Mouse (Mus musculus) neutrophil, adult 5-6 weeks (primary cell): ENCODE measurements around the gene Magi1. TPM values are rescaled to one million over a fixed set of nuclear protein-coding genes. Genes with fewer than 3 reads are reported as not detected.

Experiments used
- ATAC-seq: fragments of 151-379, 151-347 bp; 2 replicates; pipeline ENCODE4 v1.8.0; 2017; ENCODE audit warnings: mild to moderate bottlenecking, moderate TSS enrichment; ENCODE audit not compliant: insufficient number of reproducible peaks, poor library complexity, low FRiP score, severe bottlenecking; ENCODE audit errors: extremely low read depth
- total RNA-seq: library from RNA; stranded (forward); fragments of 200-1000 nt; gene quantifications from 2 replicates; pipeline ENCODE4 v1.2.3, GENCODE M21; 2017

The Magi1 gene
- total RNA-seq, 1 experiment from 2014 or later = not detected

- no peak for ATAC-seq
Measured at GRCm38 (mm10) chr6:94260831-94261230, 22.9 kb downstream of the Magi1 start.

- no peak for ATAC-seq
Measured at GRCm38 (mm10) chr6:94259981-94260380, 23.7 kb downstream of the Magi1 start.

- ATAC-seq = no peak
Measured at GRCm38 (mm10) chr6:94257831-94258173, 25.9 kb downstream of the Magi1 start.

GRCm38 (mm10) chr6:94256982-94257830, 26.5 kb downstream of the Magi1 start:
- no peak for ATAC-seq

GRCm38 (mm10) chr6:94253943-94254342, 29.8 kb downstream of the Magi1 start:
- ATAC-seq = 0 out of 2 replicates have a peak, but pooled peaks have one; percentile 3

- ATAC-seq = no peak
Measured at GRCm38 (mm10) chr6:94251358-94251945, 32.3 kb downstream of the Magi1 start.

GRCm38 (mm10) chr6:94249286-94249790, 34.4 kb downstream of the Magi1 start:
- no peak for ATAC-seq

GRCm38 (mm10) chr6:94241251-94241650, 42.5 kb downstream of the Magi1 start:
- no peak for ATAC-seq

- no peak for ATAC-seq
Measured at GRCm38 (mm10) chr6:94238643-94239042, 45.1 kb downstream of the Magi1 start.

GRCm38 (mm10) chr6:94236899-94237298, 46.8 kb downstream of the Magi1 start:
- no peak for ATAC-seq

- no peak for ATAC-seq
Measured at GRCm38 (mm10) chr6:94232243-94232785, 51.4 kb downstream of the Magi1 start.

GRCm38 (mm10) chr6:94231831-94232230, 51.9 kb downstream of the Magi1 start:
- ATAC-seq = no peak

- no peak for ATAC-seq
Measured at GRCm38 (mm10) chr6:94231367-94231766, 52.4 kb downstream of the Magi1 start.

- ATAC-seq = no peak
Measured at GRCm38 (mm10) chr6:94230918-94231317, 52.8 kb downstream of the Magi1 start.

GRCm38 (mm10) chr6:94230129-94230528, 53.6 kb downstream of the Magi1 start:
- no peak for ATAC-seq

GRCm38 (mm10) chr6:94226262-94226661, 57.5 kb downstream of the Magi1 start:
- no peak for ATAC-seq

GRCm38 (mm10) chr6:94225832-94226231, 57.9 kb downstream of the Magi1 start:
- no peak for ATAC-seq

- ATAC-seq = no peak
Measured at GRCm38 (mm10) chr6:94225091-94225490, 58.6 kb downstream of the Magi1 start.

- no peak for ATAC-seq
Measured at GRCm38 (mm10) chr6:94222253-94222652, 61.5 kb downstream of the Magi1 start.

GRCm38 (mm10) chr6:94221750-94222149, 62.0 kb downstream of the Magi1 start:
- no peak for ATAC-seq
